In genomic region chr7:24343701-24344272, GRCm38 (mm10) we compare ENCODE assay signal across 26 mouse cellular contexts. TPM values are rescaled to one million over a fixed set of nuclear protein-coding genes. Genes with fewer than 3 reads are reported as not detected.
DNase-seq lines count a peak whose midpoint lies in the region; TF ChIP-seq lines count a peak whose summit lies in the region.
"Had no signal": no experiment of that assay in that cellular context is flagged by ENCODE, and none has a peak within 500 bp of the region (broad histone marks: within the 10 kb centered on the region; RNA-seq: fewer than 3 reads in every experiment).

No protein-coding gene starts in this region.

- no peak for TF ChIP-seq CTCF in layer of hippocampus, adult 2 months (conservative IDR thresholded peaks at IDR 0.05)
- TF ChIP-seq CTCF in cortical plate, adult 2 months (IDR thresholded peaks at IDR 0.05; ENCODE audit: extremely low read depth, insufficient read depth, low read length), result no peak

- no peaks in the 10 kb centered on the region for H3K4me1 ChIP-seq in cortical plate, adult 2 months (ENCODE audit: control insufficient read depth, insufficient read depth, low read length)
- H3K4me1 ChIP-seq: embryonic facial prominence, embryonic 10.5 days; forebrain, embryonic 13.5 days; heart, embryonic 15.5 days had no signal

- no peak overlapping the region for H3K4me3 ChIP-seq in layer of hippocampus, adult 2 months
- H3K4me3 ChIP-seq in cortical plate, adult 2 months (ENCODE audit: insufficient read depth, low read length), result no peak overlapping the region
- H3K4me3 ChIP-seq: embryonic facial prominence, embryonic 10.5 days; forebrain, embryonic 13.5 days; heart, adult 2 months; heart, embryonic 15.5 days had no signal

- DNase-seq in frontal cortex, postnatal 36 days (ENCODE audit: low spot score in 2 of 2), result peak; percentile 20 to 26
- no peak for DNase-seq in frontal cortex, postnatal 25 days (ENCODE audit: low spot score in 2 of 2)
- peak in 1 of 2 experiments; percentile 37 for DNase-seq in layer of hippocampus, adult 2 months (ENCODE audit: low spot score in 2 of 2)
- DNase-seq in layer of hippocampus, postnatal 25 days (ENCODE audit: extremely low spot score in 1 of 2, low spot score in 1 of 2), result no peak
- peak; percentile 35 for DNase-seq in right cerebral cortex, adult 18-20 months
- no peak for DNase-seq in right cerebral cortex, postnatal 4 days
- DNase-seq in thymus, postnatal 36 days, result no peak
- DNase-seq: adrenal gland, postnatal 10 days; cerebellum, adult 11-12 months; cerebellum, adult 9-11 months; cerebellum, postnatal 36 days; forebrain, postnatal 0 days; gastrocnemius, postnatal 14 days; heart, adult 2 months; heart, postnatal 14 days had no signal

- 0 out of 2 replicates have a peak overlapping the region, but pooled peaks have one; percentile 46 for H3K27ac ChIP-seq in layer of hippocampus, adult 2 months
- no peak overlapping the region for H3K27ac ChIP-seq in cortical plate, adult 2 months (ENCODE audit: insufficient read depth, low read length)
- H3K27ac ChIP-seq: embryonic facial prominence, embryonic 10.5 days; forebrain, embryonic 13.5 days; heart, adult 2 months; heart, embryonic 15.5 days had no signal

- 0 out of 2 replicates have a peak, but pooled peaks have one; percentile 13 for TF ChIP-seq POLR2A in cortical plate, adult 2 months (IDR thresholded peaks at IDR 0.05; ENCODE audit: extremely low read depth, insufficient read depth, low read length)

RNA-seq across cellular contexts. Expression of gene Lypd5, which starts 5.2 kb away (rescaled TPM):
- not detected for total RNA-seq in layer of hippocampus, adult 2 months (2021)
- total RNA-seq in layer of hippocampus, postnatal 25 days (2021), result not detected
- polyA plus RNA-seq in cortical plate, adult 2 months (2012; rRNA removed), result not detected in 2 replicates
- total RNA-seq: adrenal gland, postnatal 10 days; adrenal gland, postnatal 4 days; forebrain, postnatal 0 days; gastrocnemius, adult 18-20 months; gastrocnemius, postnatal 14 days; heart, adult 2 months; heart, postnatal 14 days; hematopoietic stem cell, adult 5-6 weeks; MEL had no signal
- polyA plus RNA-seq: C2C12; embryonic facial prominence, embryonic 10.5 days; forebrain, embryonic 13.5 days; forebrain, postnatal 0 days; heart, adult 2 months; heart, embryonic 11.5 days had no signal

RNA-seq across cellular contexts. Expression of gene Tescl, which starts 10.1 kb away (rescaled TPM):
- not detected for total RNA-seq in layer of hippocampus, adult 2 months (2021)
- total RNA-seq in layer of hippocampus, postnatal 25 days (2021), result not detected
- 0.29 TPM in 1 of 2 replicates, not detected in the other for polyA plus RNA-seq in cortical plate, adult 2 months (2012; rRNA removed)
- total RNA-seq: forebrain, postnatal 0 days; gastrocnemius, adult 18-20 months; gastrocnemius, postnatal 14 days; heart, adult 2 months; heart, postnatal 14 days; hematopoietic stem cell, adult 5-6 weeks; MEL had no signal
- polyA plus RNA-seq: embryonic facial prominence, embryonic 14.5 days; forebrain, embryonic 13.5 days; forebrain, postnatal 0 days; heart, embryonic 11.5 days; heart, embryonic 15.5 days had no signal

RNA-seq across cellular contexts. Expression of gene Kcnn4, which starts 26.3 kb away (rescaled TPM):
- total RNA-seq in layer of hippocampus, adult 2 months (2021), result under 1 TPM; 0.64 to 0.67 TPM
- total RNA-seq in layer of hippocampus, postnatal 25 days (2021), result under 1 TPM; 0.27 to 0.47 TPM
- 0.47 and 0.77 TPM in 2 replicates for polyA plus RNA-seq in cortical plate, adult 2 months (2012; rRNA removed)

RNA-seq across cellular contexts. Expression of gene Zfp94, which starts 27.3 kb away (rescaled TPM):
- 10 to 100 TPM; 16.6 to 17.5 TPM for total RNA-seq in layer of hippocampus, adult 2 months (2021)
- 10 to 100 TPM; 12.5 to 15.0 TPM for total RNA-seq in layer of hippocampus, postnatal 25 days (2021)
- polyA plus RNA-seq in cortical plate, adult 2 months (2012; rRNA removed), result 20.2 and 22.4 TPM in 2 replicates

RNA-seq across cellular contexts. Expression of gene Zfp61, which starts 42.8 kb away (rescaled TPM):
- total RNA-seq in layer of hippocampus, adult 2 months (2021), result 10 to 100 TPM; 21.6 to 24.2 TPM
- total RNA-seq in layer of hippocampus, postnatal 25 days (2021), result 10 to 100 TPM; 24.1 to 27.5 TPM
- 22.9 and 27.6 TPM in 2 replicates for polyA plus RNA-seq in cortical plate, adult 2 months (2012; rRNA removed)

Comparison
In these comparisons a context has a peak if more than half of its experiments do, and no peak if none do; other contexts are left out.
1. DNase-seq: peak in frontal cortex, postnatal 36 days (2 of 2) and right cerebral cortex, adult 18-20 months (single experiment); none in frontal cortex, postnatal 25 days (0 of 2), layer of hippocampus, postnatal 25 days (0 of 2), right cerebral cortex, postnatal 4 days (single experiment) and thymus, postnatal 36 days (0 of 2).